Mouse (Mus musculus) megakaryocyte, embryonic 14.5 days (primary cell): ENCODE data around the gene Zfp784.

Source experiments
- FLI1 ChIP-seq: IDR thresholded peaks from 2 replicates; pipeline ENCODE4 v1.6.1; 2012; ENCODE audit warnings: low read length, inconsistent platforms, mixed read lengths
- GATA1 ChIP-seq: IDR thresholded peaks from 3 replicates; pipeline ENCODE4 v1.6.1; 2012; ENCODE audit warnings: mixed read lengths, low read length, inconsistent platforms, borderline replicate concordance

DNA sequence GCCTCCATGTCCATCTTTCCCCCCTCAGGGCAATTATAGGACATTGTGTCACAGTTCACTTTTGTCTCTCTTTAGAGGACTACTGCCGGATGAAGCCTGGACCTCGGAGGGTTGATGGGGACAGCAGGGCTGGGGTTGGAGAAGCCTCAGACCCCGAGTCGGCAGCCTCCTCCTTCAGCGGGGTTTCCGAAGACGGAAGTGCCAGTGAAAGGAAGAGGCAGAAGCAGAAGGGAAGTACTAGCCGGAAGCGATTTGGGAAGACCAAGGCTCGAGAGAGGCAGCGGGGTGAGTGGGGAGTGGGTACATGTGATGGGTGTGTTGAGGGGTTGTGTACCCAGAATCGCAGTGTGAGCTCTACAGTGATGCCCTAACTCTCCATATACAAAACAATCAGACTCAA is 21.2 kb upstream of the Zfp784 start:
- no peak for TF ChIP-seq GATA1
- TF ChIP-seq FLI1, result no peak
